Mouse (Mus musculus) gastrocnemius, postnatal 10 days (tissue): ENCODE measurements at regions not wholly inside any gene's neighbourhood (a gene's known extent, or its start where the extent isn't known, plus 50 kb on each side); places are given as distances from the start of the nearest gene placed in this dataset.

ENCODE experiments used
- DNase-seq: peaks from one replicate; pipeline ENCODE4 v3.0.0; 2021; ENCODE audit warnings: mixed read lengths

DNA sequence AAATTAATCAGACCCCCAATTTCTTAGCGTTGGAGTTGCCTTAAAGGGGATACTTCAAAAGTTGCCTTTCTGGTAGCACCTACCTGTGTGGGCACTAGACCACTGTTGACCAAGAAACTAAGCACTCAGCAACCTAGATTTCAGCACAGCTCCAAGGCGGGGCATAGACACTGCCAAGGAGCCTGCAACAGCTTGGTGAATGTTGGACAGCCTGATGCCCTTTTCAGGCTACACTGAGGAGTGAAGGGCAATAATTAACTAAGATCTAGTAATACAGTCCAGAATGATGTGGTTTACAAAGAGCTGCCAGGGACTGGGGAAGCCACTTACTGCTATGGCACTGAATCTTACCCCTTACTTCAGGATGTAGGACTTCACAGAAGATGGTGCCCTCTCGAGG lies 304.9 kb downstream of the Satb1 start:
- DNase-seq = no peak

GRCm38 (mm10) chr17:51526881-51527280 lies 306.2 kb downstream of the Satb1 start:
- no peak for DNase-seq

- no peak for DNase-seq
Measured at GRCm38 (mm10) chr17:51526464-51526863, 306.6 kb downstream of the Satb1 start.

DNA sequence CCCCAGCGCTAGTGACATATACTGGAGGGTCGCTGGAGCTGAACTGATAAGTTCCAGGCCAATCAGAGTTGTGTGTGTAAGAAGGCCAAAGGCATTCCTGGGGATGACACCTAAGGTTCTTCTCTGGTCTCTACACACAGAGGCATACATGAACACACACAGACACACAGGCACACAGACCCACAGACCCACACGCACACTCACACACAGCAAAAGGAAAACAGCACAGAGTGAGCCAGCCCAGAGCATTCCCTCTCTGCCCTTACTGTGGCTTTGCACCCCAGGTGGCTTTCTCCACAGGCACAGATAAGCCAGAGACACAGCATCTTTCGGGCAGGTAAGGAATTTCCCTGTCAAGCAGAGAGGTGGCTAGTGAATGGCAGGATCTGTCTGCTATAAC lies 307.1 kb downstream of the Satb1 start:
- DNase-seq = no peak

DNA sequence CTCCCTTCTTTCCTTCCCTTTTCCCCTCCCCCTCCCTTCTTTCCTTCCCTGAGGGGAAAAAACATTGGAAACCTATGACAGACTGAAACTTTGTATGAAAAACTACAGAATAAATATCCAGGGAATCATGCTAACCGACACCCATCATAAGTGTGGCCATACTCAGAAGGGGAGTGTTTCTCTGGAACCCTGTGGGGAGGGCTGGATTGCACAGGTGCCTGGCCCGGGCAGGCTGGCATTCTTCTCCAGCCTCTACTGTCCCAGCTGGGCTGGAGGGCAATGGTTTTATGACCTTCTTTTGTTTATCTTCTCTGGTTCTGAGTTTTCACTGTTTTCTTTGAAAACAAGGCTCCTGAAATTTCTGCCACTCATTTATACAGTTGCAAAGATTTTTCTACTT lies 307.9 kb downstream of the Satb1 start:
- no peak for DNase-seq

GRCm38 (mm10) chr17:51511917-51512316 lies 321.2 kb downstream of the Satb1 start:
- DNase-seq = no peak

DNA sequence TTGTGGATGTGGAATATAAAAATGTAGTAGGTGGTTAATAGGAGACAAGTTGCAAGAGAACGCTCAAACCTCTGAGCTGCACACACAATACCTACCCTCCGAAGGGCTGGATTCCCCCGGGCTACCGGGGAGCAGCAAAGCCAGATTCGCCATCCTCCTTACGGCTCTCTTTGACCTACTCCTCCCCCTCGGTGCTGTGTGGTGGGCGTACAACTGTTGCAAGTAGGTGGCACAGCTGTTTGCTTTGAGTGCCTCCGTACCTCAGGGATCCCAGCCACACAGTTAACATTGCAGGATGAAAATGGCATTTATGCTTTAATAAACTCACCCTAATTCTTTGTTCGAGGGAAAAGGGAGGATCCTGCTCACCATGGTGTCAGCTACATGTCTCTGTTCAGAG lies 321.6 kb upstream of the Tbc1d5 start:
- no peak for DNase-seq

DNA sequence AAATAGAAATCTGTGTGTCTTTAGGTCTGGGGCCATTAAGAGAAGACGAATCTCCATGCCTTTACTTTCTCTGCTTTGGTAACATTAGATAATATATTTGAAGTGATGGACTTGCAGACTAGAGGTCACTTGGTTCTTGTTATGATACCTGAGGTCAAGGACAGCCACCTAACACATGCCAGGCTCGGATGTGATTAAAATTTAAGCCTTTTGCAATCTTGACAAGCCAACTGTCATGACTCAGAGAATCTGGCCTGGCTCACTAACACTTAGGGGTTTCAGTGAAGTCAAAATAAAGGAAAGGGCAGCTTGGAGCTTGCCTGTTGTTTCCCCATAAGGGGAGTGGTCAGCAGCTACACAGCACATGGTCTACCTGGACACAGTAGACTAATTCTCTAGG lies 320.4 kb upstream of the Tbc1d5 start:
- DNase-seq = no peak

DNA sequence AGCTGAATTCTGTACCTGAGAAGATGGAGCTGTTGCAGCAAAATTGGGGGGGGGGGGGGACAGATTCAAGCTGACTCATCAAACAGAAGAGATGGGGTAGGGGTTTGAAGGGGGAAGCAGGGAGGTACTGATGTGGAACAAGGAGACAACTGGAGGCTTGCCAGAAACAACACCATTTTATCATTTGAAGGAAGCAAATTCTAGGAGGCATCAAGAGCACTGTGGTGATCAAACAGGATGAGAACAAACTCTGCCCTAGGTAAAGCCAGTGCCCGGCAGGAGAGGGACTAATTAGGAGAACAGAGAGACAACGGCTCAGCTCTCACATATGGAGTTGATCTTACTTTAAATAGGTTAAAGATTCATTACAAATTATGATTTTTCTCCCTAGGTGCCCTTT lies 315.9 kb upstream of the Tbc1d5 start:
- DNase-seq = no peak

- DNase-seq = no peak
Measured at GRCm38 (mm10) chr17:51489386-51489785, 310.2 kb upstream of the Tbc1d5 start.

DNA sequence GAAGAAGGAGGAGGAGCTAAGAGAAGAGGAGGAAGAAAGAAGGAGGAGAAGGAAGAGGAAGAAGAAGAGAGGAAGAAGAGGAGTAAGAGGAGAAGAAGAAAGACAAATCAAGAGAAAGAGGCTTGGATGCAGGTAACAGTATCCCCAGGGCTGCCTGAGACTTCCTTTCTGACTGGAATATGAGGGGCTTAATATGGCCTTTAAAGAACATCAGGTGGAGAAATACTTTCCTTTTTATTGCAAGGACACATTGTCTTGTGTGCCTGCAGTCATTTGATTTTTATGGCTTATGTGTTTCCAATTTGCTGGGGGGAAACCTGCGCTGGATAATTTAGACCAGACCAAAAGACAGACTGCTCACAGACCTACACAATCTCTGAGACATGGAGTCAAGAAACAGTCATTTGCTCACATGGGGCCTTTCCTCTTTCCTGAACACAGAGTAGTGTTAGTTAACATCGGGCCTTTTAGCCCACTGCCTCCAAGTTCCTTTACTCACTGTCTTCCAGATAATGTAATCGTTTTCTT lies 308.8 kb upstream of the Tbc1d5 start:
- DNase-seq = no peak

- DNase-seq = peak; percentile 12
Measured at GRCm38 (mm10) chr17:51477810-51478209, 298.7 kb upstream of the Tbc1d5 start.

- no peak for DNase-seq
Measured at GRCm38 (mm10) chr17:51477404-51477803, 298.3 kb upstream of the Tbc1d5 start.

DNA sequence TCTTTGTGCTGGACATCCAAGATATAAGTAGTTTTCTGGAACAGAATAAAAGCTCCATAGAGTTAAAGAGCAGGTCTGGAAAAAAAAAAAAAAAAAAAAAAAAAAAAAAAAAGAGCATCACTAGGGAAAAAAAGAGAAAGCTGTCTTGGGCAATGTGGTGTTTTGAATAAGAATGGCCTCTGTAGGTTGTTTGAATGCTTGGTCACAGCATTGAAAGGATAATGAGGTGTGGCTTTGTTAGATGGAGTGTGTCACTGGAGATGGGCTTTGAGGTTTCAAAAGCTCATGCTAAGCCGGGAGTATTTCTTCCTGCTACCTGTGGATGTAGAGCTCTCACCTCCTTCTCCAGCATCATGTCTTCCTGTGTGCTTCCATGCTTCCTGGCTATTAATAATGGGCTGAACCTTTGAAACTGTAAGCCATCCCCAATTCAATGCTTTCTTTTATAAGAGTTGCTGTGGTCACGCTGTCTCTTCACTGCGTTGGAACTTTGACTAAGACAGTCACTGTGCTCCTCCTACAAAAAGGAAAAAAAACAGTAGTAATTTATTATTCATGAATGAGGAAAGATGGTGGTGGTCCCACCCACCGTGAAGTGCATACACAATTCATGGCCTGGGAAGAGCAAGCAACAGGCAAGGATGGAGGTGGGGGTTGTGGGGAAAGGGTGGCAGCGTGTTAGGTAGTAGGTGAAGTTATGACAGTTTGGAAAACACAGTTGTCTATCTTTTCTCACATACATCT lies 283.2 kb upstream of the Tbc1d5 start:
- no peak for DNase-seq

DNA sequence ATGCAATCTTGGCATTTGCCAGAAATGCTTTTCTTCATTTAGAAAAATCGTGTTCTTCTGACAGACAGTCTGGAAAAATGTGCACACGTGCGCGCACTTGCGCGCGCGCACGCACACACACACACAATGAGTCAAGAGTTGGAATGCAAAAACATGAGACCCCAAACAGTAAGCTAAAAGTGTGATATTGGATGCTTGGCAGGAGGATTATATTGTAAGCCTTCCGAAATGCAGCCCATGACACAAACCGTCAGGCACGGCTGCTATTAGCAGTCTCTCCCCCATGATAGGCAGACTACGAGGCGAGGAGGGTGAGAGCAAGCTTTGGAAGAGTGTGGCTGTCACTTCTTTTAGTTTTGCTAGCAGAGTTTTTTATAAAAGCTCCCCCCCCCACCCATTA lies 282.1 kb upstream of the Tbc1d5 start:
- DNase-seq = no peak

DNA sequence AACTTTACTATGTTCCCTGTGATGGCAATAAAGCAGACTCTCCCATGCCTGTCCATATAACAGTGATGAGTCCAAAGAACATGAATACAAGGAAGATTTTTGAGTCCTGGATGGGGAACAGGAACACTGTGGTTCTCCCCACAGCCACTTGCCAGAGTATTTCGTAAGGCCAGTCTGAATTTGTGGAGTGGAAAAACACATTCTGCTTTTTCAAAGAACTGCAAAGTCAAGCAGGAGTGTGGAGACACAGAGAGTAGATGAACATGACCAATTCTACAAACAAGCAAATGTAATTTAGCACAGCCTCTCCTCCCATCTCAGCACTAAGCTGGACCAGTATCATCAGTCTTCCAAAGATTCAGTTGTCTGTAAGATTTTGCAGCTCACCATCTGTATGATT lies 280.0 kb upstream of the Tbc1d5 start:
- no peak for DNase-seq

DNA sequence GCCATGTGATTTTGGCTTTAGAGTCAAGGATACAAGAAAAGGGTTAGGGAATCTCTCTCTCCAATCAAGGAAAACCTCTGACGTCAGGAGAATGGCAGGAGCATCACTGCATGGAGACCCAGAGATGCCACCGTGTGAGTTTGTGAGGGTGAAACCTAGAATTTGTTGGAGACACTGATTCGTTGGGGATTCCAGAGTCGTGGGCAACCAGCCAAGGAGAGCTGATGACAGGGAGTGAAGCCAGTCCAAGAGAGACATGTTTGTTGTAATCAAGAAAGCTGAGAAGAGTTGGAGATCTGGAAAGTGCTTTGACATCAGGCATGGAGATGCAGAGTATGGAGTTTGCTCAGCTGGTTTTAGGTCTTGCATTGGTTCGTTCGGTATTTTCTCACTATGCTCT lies 236.6 kb upstream of the Tbc1d5 start:
- peak; percentile 8 for DNase-seq

DNA sequence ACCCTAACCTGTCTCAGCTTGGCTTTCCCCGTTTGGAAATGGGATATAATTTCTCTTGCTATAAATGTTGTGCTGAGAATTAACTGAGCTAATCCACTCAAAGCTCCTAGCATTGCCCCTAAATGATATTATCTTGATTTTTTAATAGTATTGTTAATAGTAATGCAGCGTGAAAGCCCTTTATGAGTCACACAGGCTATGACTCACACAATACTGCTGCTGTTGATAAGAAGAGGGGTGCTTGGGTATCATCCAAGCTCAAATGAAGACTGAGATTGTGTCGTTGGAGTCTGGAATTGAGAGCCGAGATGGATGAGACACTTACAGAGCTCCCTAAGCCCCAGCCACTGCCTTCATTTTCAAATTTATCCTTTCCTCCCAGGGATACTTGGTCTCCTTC lies 235.2 kb upstream of the Tbc1d5 start:
- DNase-seq = no peak

DNA sequence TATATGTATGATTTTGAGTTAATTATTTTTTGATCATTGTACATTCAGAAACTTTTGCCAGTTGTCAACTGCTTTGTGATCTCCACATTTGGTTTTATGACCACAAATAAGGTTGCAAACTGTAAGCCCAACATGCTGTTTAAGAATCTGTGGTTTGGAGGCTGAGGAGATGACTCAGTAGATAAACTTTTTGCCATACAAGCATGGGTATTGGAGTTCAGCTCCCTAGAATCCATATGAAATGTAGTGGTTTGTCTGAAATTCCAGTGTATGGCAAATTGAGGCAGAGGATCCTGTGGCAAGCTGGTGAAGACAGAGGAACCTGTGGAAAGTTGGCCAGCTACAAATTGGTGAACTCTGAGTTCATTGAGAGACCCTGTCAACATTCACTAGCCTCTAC lies 234.6 kb upstream of the Tbc1d5 start:
- DNase-seq = no peak

- no peak for DNase-seq
Measured at GRCm38 (mm10) chr17:51411545-51412094, 232.5 kb upstream of the Tbc1d5 start.

DNA sequence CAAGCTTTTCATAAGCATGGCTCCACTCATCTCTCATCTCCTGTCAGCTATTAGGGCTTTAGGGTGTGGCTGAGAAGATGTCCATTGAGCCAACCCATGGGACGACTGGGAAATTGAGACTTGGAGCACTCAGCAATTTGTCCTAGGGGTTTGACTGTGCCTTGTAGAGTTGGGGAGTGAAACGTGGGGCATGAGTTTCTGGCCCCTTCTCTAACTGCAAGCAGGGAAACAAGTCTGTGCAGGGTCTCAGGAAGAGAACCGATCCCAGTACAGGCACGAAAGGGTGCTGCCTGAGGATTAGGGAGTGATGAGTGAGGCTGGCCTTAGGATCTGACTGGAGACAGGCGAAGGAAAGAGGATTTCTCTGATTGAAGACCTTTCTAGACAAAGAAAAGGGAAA lies 229.7 kb upstream of the Tbc1d5 start:
- no peak for DNase-seq

GRCm38 (mm10) chr17:51408367-51408766 lies 229.2 kb upstream of the Tbc1d5 start:
- no peak for DNase-seq

DNA sequence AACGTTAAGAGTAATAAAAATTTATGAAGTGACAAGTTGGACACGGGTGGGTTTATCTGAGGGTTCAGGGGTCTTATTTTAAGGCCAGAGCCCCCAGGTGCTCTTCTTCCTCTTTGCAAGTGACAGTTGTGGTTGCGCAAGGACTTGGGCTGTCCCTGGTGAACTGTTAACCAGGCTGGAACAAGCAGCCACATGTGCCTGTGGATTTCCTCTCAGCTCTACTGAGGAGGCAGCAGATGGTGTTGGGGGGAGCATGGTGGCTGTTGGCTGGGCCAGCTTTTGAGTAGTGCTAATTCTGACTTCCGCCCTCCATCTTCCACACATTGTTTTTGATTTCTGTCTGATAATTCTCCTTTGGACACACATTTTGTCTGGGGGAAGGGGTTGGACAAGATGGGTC lies 227.9 kb upstream of the Tbc1d5 start:
- no peak for DNase-seq

- no peak for DNase-seq
Measured at GRCm38 (mm10) chr17:51405059-51405458, 225.9 kb upstream of the Tbc1d5 start.
